Mouse (Mus musculus) neutrophil, adult 59 days (primary cell): ENCODE measurements around the gene Slc9a3r2. TPM values are rescaled to one million over a fixed set of nuclear protein-coding genes. Genes with fewer than 3 reads are reported as not detected.

Source experiments
- total RNA-seq, 2 experiments: library from RNA; stranded (reverse); gene quantifications; 1 replicate in 1 of 2; 2 replicates in 1 of 2; pipeline ENCODE4 v1.2.4; 2023

The Slc9a3r2 gene
- 1 to 10 TPM; 2.1 to 3.1 TPM for total RNA-seq

GRCm38 (mm10) chr17:24650070-24650616 lies at the start of gene Slc9a3r2:
Gene Slc9a3r2, minus strand, starts transcription at chr17:24650327.

GRCm38 (mm10) chr17:24696011-24696697 lies 46.0 kb upstream of the Slc9a3r2 start, which contains the start of the genes Gfer and Noxo1:
Gene Gfer, minus strand, starts transcription at chr17:24696156.
Gene Noxo1, plus strand, starts transcription at chr17:24696234.

DNA sequence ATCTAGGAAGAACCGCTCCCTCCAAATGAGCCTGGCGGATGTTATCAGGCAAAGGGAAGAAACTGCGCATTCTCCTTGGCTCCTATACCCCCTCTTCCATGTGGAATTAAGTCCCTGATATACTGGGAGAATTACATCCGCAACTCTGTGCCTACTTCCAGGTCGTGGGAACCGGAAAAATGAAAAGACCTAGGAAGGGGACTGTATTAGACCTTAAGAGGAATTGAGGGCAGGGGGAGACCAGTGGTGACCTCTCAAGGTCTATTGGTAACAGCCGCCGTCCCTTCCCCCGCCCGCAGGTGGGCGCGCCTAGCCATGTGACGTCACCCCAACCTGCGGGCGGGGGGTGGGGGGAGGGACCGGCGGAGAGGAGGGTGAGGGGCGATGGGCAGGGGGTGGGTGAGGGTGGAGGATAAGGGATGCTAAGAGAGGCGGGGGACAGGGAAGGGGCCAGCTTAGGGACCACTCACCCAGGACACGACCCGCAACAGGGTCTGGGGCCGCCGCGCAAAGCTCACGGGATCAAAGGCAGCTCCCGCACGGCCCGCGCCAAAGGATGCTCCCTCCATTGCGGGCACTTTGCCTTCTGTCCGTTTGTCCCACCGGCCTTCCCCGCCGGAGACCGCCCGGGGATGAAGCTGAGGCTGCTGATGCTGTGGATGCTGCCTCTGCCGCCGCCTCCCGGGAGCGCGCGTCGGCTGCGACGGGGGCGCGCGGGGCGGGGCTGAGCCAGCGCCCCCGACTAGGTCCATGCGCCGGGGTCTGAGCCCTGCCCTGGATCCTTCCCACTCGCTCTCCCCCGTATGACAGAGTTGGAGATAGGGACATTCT lies 39.3 kb upstream of the Slc9a3r2 start, which contains the start of gene Syngr3:
Syngr3 (minus strand) TSS at position 705 of the 831 bp plus-strand sequence.

DNA sequence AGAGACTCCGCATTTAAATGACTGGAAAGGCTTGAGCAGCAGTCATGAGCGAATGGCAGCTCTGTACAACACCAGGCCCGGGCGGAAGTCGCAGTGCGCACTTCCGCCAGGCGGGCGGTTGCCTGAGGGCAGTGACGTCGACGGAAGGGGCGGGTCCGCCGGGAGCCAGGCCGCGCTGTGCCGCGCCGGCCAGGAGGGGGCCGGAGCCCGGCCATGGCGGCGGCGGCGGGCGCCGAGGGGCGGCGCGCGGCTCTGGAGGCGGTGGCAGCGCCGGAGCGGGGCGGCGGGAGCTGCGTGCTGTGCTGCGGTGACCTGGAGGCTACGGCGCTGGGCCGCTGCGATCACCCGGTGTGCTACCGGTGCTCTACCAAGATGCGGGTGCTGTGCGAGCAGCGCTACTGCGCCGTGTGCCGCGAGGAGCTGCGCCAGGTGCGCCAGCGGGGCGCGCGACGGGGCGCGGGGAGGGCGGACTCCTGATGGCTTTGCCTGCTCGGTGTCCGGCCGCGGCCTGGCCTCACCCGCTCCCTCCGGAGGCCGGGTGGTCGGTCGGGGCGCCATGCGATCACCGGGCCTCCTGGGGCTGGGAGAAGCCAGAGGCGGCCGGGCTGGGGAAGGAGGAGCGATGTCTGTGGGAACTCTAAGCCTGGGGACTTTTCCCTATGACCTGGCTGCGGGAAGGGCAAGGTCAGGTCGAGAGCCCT lies 19.6 kb upstream of the Slc9a3r2 start, which contains the start of gene Zfp598:
Zfp598 (plus strand) TSS at position 143 of the 701 bp plus-strand sequence.

DNA sequence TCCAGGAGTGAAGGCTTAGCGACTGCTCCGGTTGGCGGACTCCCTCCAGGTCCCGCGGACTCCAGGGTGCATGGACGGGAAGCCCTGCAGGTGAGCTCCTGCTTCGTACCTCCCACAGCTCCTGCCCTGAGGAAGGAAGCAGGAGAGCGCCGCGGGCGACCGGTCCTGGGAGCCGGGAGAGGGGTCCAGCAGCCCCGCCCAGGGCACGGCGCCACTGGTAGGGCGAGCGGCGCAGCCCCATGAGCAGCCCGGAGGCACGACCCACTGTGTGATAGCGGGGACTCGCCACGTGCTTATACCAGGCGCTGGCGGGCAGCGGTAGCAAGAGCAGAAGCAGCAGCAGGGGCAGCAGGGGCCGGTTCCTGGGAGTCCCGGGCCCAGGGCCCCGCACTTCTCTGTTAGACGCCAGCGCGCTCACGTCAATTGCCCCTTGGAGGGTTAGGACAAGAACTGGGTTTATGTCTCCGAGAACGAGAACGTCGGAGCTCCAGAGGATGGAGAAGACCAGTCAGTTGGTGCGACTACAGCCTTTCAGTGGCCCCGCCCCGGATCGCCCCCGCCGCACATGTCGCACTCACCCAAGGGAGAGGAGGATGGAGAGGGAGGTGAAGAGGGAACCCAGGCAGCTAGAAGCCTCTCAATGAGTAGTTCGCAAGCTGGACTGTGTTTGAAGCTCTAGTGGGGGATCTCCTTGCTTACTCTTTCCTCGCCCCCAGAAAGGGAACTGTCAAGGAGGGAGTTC lies 8.1 kb upstream of the Slc9a3r2 start, which contains the start of gene Npw:
Npw (minus strand) TSS at position 441 of the 742 bp plus-strand sequence.

DNA sequence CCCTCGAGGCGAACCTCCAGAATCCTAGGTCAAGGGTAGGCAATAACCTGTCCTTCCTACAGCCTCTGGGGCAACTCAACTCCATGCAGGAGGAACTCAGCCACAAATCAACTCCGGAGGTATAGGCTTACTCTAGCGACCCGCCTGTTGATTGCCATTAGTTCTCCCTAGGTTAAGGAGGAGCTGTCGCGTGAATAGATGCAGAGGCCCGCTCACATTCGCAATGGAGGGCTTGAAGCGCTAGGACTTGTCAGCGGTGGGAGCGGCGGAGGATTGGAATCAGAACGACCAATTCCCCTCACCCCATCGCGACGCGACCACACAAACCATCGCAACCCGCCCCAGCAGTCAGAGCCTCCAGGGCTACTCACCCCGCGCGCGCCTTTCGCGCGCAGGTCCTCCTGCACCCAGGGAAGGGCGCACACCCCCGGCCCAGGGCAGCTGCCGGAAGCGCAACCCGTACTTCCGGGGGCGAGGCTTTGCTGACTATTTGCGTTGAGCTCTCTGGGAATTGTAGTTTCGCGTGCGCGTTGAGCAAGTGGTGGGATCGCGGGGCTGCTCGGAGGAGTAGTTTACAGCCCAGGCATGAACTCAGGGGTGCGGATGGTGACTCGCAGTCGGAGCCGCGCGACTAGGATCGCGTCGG lies 17.8 kb downstream of the Slc9a3r2 start, which contains the start of the genes Tsc2 and Nthl1:
Tsc2 (minus strand) TSS at position 464 of the 646 bp plus-strand sequence.
Nthl1 (plus strand) TSS at position 514 of the 646 bp plus-strand sequence.

Other genes with a start within 250 kb of the Slc9a3r2 start
- 10 to 100 TPM; 61.6 to 70.5 TPM for gene Rnps1, start 235.8 kb downstream of the Slc9a3r2 start, total RNA-seq
- 10 to 100 TPM; 11.5 to 14.1 TPM for gene Eci1, start 223.7 kb downstream of the Slc9a3r2 start, total RNA-seq
- 1 to 10 TPM; 2.0 to 2.3 TPM for gene Dnase1l2, start 207.2 kb downstream of the Slc9a3r2 start, total RNA-seq
- 10 to 100 TPM; 31.8 to 42.2 TPM for gene E4f1, start 180.0 kb downstream of the Slc9a3r2 start, total RNA-seq
- 10 to 100 TPM; 24.7 to 26.6 TPM for gene Pgp, start 179.9 kb downstream of the Slc9a3r2 start, total RNA-seq
- gene Bricd5, start 176.4 kb downstream of the Slc9a3r2 start, total RNA-seq = not detected
- gene Mlst8, start 171.2 kb downstream of the Slc9a3r2 start, total RNA-seq = 10 to 100 TPM; 42.8 to 46.1 TPM
- not detected for gene Caskin1, start 161.7 kb downstream of the Slc9a3r2 start, total RNA-seq
- gene Traf7, start 122.4 kb downstream of the Slc9a3r2 start, total RNA-seq = 100 to 1,000 TPM; 132 to 134 TPM
- gene Rab26, start 116.1 kb downstream of the Slc9a3r2 start, total RNA-seq = 1 to 10 TPM in 1 of 2 experiments, under 1 TPM in 1; 0.95 to 1.1 TPM
- gene Pkd1, start 100.5 kb downstream of the Slc9a3r2 start, total RNA-seq = 10 to 100 TPM; 16.1 to 22.7 TPM
- 10 to 100 TPM; 54.4 to 55.6 TPM for gene Tsc2, start 17.7 kb downstream of the Slc9a3r2 start, total RNA-seq
- gene Nthl1, start 17.6 kb downstream of the Slc9a3r2 start, total RNA-seq = 1 to 10 TPM; 1.3 to 2.5 TPM
- not detected for gene Npw, start 8.1 kb upstream of the Slc9a3r2 start, total RNA-seq
- gene Zfp598, start 19.4 kb upstream of the Slc9a3r2 start, total RNA-seq = 10 to 100 TPM; 27.1 to 28.0 TPM
- gene Syngr3, start 39.6 kb upstream of the Slc9a3r2 start, total RNA-seq = not detected
- gene Gfer, start 45.8 kb upstream of the Slc9a3r2 start, total RNA-seq = 1 to 10 TPM; 7.6 to 9.4 TPM
- gene Noxo1, start 45.9 kb upstream of the Slc9a3r2 start, total RNA-seq = 1 to 10 TPM; 1.2 to 1.5 TPM
- 10 to 100 TPM; 16.4 to 16.5 TPM for gene Tbl3, start 57.3 kb upstream of the Slc9a3r2 start, total RNA-seq
- not detected for gene Rnf151, start 67.7 kb upstream of the Slc9a3r2 start, total RNA-seq
- gene Rps2, start 67.8 kb upstream of the Slc9a3r2 start, total RNA-seq = 100 to 1,000 TPM; 535 to 536 TPM
- gene Ndufb10, start 74.2 kb upstream of the Slc9a3r2 start, total RNA-seq = 10 to 100 TPM; 65.0 to 72.7 TPM
- 1 to 10 TPM; 1.9 to 2.1 TPM for gene Rpl3l, start 77.5 kb upstream of the Slc9a3r2 start, total RNA-seq
- 1,000 to 10,000 TPM; 1,180 to 1,230 TPM for gene Msrb1, start 86.3 kb upstream of the Slc9a3r2 start, total RNA-seq
- gene Hs3st6, start 102.7 kb upstream of the Slc9a3r2 start, total RNA-seq = not detected
- gene Meiob, start 154.0 kb upstream of the Slc9a3r2 start, total RNA-seq = not detected
- gene Hagh, start 189.8 kb upstream of the Slc9a3r2 start, total RNA-seq = 10 to 100 TPM; 46.5 to 47.8 TPM
- gene Fahd1, start 200.0 kb upstream of the Slc9a3r2 start, total RNA-seq = 1 to 10 TPM; 3.7 to 4.0 TPM
- gene Igfals, start 215.7 kb upstream of the Slc9a3r2 start, total RNA-seq = under 1 TPM; 0.18 to 0.75 TPM
- 10 to 100 TPM; 39.3 to 50.6 TPM for gene Nubp2, start 236.0 kb upstream of the Slc9a3r2 start, total RNA-seq
- gene Spsb3, start 236.3 kb upstream of the Slc9a3r2 start, total RNA-seq = 10 to 100 TPM; 24.0 to 27.7 TPM
- 10 to 100 TPM; 12.1 to 16.3 TPM for gene Eme2, start 244.8 kb upstream of the Slc9a3r2 start, total RNA-seq
- gene Mrps34, start 244.8 kb upstream of the Slc9a3r2 start, total RNA-seq = 10 to 100 TPM; 19.0 to 21.1 TPM
- 10 to 100 TPM; 19.8 to 20.9 TPM for gene Nme3, start 246.2 kb upstream of the Slc9a3r2 start, total RNA-seq